Mouse (Mus musculus) embryonic fibroblast, embryonic 13.5 days (primary cell): Measurements from ENCODE around the gene Dynlrb2.

Experiments
- CTCF ChIP-seq: IDR thresholded peaks from 2 replicates; pipeline ENCODE4 v1.5.1; 2011; ENCODE audit warnings: mild to moderate bottlenecking, control low read depth, low read length, moderate library complexity, borderline replicate concordance; ENCODE audit not compliant: insufficient read depth
- POLR2A ChIP-seq: IDR thresholded peaks from 2 replicates; pipeline ENCODE4 v1.6.1; 2011; ENCODE audit warnings: low read depth, mild to moderate bottlenecking, control low read depth, low read length, moderate library complexity

- TF ChIP-seq CTCF: no peak
- no peak for TF ChIP-seq POLR2A
These were observed 20.1 kb downstream of the Dynlrb2 start for GRCm38 (mm10) chr8:116524915-116525314.
